Mouse (Mus musculus): ENCODE results near the gene Tst. TPM values are rescaled to one million over a fixed set of nuclear protein-coding genes. Genes with fewer than 3 reads are reported as not detected.

Gene Tst
- 10 to 100 TPM; 41.4 to 42.4 TPM for total RNA-seq (2021)

DNA sequence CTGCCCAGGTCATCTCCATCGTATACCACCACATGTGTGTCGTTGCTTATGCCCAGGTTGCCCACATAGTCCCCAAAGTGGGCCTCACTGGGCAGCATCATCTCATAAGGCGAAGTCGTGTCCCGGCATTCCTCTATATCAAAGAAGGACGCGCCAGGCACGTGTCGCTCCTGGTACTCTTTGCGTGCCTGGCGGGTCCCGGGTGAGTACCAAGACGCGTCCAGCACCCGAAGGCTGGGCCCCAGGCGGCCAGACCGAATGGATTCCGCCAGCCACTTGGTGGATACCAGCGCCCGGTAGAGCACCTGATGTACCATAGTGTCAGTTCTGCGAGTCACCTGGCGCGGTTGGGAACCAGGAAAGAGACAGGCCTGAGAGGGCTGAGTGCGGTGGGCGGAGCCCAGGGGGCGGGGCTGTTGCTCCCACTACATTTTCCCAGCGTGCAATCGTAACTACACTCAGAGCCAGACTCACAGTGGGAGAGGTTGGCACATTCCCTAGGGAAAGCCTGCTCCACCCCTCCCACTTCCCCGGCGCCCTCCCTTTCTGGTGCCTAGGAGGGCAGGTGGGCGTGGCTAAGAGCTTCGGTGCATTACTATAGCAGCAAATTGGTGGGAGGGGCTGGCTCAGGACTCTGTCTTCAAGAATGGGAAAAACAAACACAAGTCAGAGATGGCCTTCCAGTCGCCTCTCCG is at the start of gene Tst:
Gene Tst, minus strand, starts transcription at position 391 of the 695 bp plus-strand sequence.
- DNase-seq (ENCODE audit: extremely low spot score in 1 of 2, low spot score in 1 of 2), result peak; percentile 68 to 70

DNA sequence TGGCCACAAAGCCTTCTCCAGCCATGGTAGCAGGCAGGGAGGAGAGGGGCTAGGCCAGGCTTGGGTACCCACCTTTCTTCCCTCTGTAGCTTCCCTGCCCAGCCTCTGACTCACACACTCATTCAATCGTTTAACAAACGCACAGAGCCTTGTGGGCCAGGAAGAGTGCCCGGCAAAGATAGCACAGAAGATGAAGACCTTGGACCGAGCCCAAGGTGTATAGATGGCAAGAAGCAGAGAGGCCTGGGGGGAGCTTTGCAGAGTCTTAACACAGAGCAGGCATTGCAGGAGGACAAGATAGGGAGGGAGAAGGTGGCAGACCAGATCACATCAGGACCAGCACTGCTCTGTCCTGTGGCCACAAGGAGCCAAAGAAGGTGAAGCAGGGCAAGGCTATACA is 49.5 kb upstream of the Tst start:
- DNase-seq (ENCODE audit: extremely low spot score in 1 of 2, low spot score in 1 of 2), result no peak

DNA sequence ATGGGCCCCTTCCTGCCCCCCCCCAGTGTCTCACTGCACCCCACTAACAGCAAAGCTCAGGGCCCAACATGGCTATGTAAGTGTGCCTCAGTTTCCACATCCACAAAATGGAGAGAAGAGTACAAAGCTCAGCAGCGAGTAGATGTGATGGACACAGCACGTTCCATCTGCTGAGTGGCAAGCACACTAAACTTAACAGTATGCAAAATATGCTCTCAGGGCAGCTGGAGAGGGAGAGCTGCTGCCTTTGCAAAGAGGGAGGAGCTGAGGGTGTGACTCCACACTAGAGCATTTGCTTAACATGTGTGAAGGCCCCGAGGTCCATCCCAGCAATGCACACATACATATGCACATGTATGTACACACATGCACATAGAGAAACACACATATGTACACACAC is 47.2 kb upstream of the Tst start:
- DNase-seq (ENCODE audit: extremely low spot score in 1 of 2, low spot score in 1 of 2), result no peak

DNA sequence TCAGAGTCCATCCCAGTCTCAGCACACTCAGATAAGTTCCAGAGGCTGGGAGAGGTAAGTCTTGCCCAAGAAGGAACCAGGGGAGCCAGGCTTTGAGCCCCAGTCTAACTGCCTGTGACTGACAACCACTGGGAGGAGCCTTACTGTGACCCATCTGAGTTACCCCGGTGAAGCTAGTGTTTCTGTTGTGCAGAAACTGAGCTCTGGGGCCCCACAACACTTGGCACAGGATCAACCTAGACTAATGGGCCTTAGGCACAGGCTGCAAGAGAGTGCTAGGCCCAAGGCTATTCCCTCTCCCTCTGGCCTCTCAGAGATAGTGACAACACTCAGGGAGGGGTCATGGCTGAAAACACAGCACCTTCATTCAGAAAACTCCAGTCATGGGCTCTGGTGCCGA is 45.5 kb upstream of the Tst start:
- no peak for DNase-seq (ENCODE audit: extremely low spot score in 1 of 2, low spot score in 1 of 2)

DNA sequence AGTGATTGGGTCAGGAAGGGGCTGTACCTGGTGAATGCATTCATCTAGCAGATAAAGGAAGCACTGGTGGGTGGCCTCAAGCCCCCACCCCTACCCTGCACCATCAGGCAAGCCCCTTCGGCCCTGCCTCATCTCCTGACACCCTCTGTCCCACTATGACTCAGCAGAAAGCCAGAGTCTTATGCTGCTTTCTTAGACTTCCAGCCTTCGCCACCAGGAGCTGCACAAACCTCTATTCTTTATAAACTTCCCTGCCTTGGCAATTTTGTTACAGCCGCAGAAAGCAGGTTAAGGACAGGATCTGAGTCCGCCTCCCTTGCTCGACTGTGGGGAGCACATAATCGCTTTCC is 44.7 kb upstream of the Tst start:
- DNase-seq (ENCODE audit: extremely low spot score in 1 of 2, low spot score in 1 of 2), result no peak

DNA sequence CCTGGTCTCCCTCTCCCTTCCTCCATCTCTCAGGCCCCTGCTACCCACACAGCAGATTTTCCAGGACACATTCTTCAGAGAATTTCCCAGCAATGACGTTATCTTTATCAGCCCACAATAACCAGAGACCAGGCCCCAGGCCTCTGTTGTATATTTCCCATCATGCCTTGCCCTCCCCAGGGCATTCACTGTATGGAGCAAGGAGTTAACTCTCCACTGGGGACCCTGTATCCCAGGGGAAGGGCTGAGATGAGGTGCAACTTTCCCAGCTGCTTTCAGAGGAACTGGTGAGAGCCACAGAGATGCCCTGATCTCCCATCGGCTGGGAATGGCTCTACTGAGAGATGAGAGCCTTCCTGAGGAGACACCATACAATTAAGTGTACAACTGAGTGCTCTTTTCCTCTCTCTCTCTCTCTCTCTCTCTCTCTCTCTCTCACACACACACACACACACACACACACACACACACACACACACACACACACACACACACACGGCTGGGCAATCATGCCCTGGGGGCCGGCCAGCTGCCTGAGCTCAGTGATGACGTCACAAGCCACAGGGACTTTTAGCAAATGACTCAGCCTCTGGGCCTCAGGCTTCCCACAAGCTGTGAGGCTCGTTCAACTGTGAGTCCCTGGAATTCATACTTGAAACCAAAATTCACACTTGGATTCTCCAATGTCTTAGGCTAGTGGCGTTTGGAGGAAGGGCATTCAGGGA is 44.1 kb upstream of the Tst start:
- no peak for DNase-seq (ENCODE audit: extremely low spot score in 1 of 2, low spot score in 1 of 2)

DNA sequence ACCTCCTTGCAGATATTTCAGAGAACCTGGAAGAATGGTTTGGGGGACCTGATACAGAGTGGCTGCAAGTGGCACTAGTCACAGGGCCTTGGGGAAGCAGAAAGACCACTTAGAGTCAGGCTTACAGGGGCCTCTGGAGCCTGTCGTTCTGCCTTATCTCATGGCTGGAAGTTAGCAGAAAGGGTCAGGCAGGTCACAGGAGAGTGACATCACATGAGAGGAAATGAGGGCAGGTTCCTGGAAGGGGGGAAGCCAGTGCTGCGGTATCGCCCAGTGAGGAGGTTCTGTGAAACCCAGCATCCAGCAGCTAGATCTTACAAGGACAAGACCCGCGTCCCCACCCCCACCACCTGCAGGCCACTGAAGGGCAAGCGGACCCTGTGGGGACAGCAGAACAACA is 43.4 kb upstream of the Tst start:
- DNase-seq (ENCODE audit: extremely low spot score in 1 of 2, low spot score in 1 of 2), result no peak

DNA sequence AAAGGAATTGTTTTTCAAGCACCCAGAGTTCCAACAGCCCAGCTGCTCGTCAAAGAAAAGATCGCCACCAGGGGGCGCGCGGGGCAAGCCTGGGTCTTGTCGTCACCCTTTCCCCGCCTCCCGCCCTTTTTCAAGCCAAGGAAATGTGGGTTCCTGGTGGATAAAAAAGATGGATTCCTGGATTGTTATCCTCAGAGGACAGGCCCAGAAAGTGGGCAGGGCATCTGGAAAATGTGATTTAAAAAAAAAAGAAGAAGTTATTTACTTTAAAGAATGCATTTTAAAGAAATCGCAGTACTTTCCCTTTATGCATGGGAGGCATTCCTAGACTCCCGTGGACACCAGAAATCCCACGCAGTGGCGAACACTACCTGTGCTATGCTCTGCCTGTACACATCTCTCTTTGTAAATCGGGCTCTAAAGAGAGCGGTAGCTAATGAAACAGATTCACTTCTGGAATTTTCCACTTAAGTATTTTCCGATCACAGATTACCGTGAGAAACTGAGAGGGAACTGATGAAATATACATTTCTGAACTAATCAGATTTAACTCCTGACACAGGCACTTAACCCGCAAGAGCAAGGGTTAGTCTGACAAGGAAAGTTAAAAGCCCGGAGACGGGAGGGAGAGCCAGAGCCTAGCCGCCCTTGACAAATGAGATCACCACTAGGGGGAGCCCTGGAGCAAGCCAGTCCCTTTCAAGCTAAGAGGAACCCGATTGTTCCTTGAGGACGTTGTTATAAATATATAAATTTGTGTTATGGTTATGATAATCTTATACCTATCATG is 42.2 kb upstream of the Tst start:
- peak; percentile 97 to 100 for DNase-seq (ENCODE audit: extremely low spot score in 1 of 2, low spot score in 1 of 2)

DNA sequence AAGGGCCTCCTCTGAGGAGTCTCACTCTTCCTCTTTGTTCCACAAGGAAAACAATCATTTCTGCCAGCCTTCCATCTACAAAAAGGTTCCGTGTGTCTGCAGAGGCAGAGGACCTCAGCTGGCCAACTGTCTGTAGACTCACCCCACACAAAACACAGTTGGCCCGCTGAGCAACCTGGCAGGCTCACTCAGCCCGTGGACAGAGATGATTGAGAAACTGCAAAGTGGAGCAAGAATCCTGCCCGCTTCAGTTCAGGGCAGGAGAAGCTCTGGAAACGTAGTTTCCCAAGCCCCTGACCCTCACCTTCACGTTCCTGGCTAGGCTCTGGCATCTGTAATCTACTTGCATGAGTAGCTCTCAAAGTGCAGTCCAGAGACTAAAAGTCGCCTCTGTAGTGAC is 41.4 kb upstream of the Tst start:
- no peak for DNase-seq (ENCODE audit: extremely low spot score in 1 of 2, low spot score in 1 of 2)

DNA sequence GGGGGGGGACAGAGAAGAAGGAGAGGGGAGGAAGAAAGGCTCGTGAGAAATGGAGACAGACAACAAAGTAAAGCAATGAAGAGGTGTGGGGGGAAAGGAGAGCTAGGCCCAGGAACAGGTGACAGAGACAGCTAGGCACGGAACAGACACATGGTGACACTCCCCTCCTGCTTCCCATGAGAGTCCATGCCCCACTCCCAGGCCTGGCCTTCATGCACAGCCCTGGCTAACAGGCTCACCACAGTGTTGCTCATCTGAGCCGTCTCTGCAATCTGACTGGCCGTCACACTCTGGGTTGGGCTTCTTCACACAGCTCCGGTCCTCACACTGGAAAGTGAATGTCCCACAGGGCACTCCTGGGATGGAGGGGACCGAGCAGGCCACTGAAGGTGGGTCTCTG is 38.1 kb upstream of the Tst start:
- DNase-seq (ENCODE audit: extremely low spot score in 1 of 2, low spot score in 1 of 2), result no peak

DNA sequence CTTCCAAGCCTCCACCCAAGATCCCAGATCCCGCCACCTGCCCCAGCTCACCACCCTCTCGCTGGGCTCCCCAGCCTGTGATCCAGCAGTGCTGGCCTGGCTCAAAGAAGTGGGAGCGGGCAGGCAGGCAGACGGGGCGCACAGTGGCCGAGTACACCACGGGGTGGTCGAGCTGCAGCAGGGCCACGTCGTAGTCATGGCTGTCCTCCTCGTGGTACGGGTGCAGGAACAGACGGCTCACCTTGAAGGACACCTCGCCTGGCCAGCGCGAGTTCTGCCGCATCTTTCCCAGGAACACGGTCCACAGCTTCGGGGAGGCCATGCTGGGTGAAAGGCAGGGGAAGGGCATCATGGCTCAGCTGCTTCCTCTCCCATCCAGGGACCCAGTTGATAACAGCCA is 36.5 kb upstream of the Tst start:
- DNase-seq (ENCODE audit: extremely low spot score in 1 of 2, low spot score in 1 of 2), result no peak

DNA sequence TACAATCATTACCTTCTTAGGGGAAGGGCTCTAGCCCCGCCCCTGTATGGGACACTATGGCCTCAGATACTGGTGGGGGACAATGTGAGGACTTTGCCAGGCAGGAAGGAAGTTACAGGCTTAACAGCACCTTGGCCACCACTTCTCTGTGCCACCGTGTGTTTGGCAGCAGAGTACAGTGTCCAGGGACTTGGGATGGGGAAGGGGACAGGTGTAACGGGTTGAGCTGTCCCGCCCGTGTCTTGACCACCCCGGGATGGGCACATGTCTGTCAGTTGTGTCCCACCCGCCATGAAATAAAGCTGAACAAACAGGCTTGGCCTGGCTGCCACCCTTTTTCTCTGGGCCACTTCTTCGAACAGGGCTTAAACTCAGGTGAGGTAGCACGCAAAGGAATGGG is 33.3 kb upstream of the Tst start:
- DNase-seq (ENCODE audit: extremely low spot score in 1 of 2, low spot score in 1 of 2), result no peak

DNA sequence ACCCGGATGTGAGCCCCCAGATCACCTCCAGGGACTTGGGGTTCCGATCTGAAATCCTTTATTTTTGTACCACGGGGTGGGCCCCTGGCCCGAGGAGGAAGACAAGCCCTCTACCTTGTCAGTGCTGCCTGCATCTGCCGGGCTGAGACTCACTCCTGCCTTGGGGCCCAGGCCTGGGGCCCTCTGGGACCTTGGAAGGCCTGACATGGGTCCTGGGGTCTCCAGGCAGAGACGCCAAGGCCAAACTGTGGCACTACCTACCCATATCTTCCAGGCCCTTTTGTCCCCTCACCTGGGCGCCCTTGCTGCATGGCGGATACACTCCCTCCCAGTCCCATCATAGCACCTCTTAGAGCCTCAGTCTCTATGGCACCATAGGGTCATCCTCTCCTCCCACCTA is 32.8 kb upstream of the Tst start:
- no peak for DNase-seq (ENCODE audit: extremely low spot score in 1 of 2, low spot score in 1 of 2)

DNA sequence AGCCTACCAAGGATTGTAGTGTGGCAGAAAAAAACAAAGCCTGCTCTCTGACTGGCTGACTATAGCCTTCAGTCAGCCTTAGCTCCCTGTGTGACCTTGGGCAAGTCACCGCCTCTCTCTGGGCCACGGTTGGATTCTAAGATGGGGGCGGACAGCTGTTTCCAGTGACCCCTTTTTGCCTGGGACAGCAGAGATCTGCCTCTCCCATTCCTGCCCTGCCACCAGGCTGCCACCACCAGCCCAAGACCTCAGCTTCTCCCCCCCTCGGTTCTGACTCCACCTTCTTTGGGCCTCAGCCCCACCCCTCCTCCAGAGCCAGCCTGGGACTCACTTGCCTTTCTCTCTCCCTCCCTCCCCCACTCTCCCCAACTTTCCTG is 32.3 kb upstream of the Tst start:
- no peak for DNase-seq (ENCODE audit: extremely low spot score in 1 of 2, low spot score in 1 of 2)

DNA sequence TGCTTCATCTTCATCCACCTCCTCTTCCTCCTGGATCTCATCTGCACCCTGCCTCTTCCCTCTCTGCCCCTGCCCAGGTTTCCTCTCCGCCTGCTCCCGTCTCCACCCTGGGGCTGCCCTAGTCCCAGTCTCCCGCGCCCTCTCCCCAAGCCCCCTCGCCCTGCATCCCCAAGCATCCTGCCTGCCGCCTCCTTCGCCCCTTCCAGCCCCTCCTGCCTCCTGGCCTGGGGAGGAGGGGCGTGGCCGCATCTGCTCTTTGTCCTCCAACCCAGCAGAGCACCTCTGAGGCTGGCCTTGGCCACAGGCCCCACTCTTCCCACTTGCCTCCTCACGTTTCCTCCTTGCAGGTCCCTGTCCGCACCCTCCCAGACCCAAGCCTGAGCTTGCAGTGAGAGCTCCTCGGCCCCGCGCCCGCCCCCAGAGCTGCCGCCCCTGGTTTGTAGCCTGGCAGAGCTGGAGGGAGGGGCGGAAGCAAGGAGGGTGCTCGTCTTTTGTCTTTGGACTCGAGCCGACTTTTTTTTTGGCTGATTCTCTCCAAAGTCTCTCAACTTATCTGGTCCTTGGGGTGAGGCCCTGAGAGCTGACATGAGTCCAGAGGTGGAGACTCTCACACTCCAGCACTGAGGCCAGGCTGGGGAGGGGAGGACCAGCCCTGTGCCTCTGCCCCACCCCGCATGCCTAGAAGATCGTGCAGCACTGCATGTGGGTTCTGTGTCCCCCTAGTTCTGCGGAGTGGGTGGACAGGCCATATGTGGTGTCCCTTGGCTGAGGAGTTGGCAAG is 31.7 kb upstream of the Tst start:
- DNase-seq (ENCODE audit: extremely low spot score in 1 of 2, low spot score in 1 of 2), result no peak

DNA sequence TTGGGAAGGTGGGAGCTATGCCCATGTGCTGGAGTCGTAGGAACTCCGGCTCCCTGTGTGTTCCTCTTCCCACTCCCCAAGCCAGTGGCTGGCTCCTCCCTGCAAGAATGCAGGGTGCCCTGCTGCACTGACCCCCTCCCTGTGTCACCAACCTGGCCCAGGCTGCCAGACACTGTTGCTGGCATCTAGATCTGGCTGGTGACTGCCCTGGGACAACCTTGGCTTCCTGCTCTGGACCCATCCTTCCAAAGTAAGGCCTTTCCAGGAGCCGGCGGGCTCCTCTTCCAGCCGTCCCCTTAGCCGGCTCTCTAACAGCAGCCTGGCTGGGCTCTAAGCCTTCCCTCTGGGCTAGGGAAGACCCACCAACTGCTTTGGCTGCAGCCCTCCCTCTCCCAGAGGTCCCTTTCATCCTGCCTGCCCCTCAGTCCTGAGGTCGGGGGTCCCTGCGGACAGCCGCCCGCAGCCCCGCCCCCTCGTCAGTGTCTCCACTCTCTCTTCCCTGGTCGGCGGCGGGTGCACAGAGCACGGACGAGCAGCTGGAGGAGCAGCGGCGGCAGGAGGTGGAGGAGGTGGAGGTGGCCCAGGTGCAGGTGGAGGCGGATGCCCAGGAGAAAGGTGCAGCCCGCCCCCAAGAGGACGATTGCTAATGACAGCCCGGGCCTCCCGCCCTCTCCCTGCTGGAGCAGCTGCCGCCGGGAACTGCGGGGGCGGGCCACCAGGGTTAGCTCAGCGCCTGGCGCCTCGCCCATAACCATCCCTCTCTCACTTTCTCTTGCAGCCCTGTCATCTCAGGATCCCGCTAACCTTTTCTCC is 30.9 kb upstream of the Tst start:
- peak; percentile 80 to 81 for DNase-seq (ENCODE audit: extremely low spot score in 1 of 2, low spot score in 1 of 2)

DNA sequence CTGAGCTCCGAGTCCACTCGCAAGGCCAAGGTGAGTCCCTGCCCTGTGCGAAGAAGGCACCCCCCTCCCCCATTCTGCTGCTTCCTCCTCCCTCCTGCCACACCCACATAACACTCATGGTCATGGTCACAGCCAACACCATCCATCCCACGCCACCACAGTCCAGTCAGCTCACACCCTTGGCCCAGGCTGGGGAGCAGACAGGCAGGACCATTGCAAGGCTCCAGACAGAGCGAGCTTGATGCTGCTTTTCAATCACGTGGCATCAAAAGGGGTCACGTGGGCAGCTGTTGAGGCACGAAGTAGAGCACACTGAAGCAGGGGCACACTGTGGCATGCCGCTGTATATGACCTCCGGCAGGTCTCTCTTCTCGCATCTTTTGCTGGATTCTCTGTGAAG is 30.0 kb upstream of the Tst start:
- no peak for DNase-seq (ENCODE audit: extremely low spot score in 1 of 2, low spot score in 1 of 2)

DNA sequence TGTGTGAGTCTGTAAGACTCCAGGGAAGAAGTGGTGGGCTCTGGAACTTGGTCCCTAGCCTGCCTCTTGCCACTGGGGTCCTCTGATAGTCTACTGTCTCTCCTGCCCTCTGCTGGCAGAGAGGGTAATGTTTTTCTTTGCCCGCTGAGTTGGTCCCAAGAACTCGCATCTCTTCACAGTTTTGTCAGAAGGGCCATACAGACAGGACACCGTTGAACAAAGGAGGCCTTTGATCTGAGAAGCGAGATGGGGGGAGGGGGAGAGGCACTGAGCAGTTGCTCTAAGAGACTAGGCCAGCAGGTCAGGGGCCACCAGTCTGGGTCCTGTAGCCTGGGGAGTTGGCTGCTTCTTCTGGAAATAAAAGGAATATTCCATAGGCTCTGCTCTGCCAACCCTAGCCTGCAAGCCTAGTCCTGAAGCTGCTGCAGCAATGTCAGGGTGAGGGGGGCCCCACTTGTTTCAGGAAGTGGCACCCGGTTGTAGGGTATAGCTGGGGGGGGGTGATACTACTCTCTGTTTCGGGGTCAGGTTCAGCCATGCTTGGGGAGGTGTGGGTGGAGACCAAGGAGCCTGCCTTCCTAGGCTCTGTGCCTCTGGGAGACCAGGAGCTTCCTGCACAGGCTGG is 29.3 kb upstream of the Tst start:
- DNase-seq (ENCODE audit: extremely low spot score in 1 of 2, low spot score in 1 of 2), result peak; percentile 54 to 62

DNA sequence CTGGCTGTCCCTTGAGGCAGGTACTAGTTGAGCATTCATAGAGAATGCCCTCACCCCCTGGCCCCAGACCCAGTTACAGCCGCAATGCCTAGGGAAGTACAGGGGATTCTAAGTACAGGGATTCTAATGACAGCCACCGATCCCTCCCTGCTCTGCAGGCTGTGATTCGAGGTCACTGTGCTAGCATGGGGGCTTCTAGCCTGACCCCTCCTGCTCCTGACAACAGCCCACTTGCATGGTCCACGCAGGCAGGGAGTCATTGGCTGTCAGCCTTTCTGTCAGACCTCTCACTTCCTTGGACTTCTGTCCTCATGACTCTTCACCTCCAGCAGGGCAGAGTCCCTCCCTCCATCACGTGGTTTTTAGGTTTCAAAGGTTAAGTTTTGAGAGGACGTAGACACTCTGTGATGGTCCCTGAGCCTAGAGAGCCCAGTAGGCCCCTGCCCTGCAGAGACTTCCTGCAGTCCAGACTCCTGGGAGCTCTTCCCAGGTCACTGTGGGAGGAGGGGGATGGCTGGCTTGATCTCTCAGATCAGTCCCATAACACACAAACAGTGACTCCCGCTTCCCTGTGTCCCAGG is 25.9 kb upstream of the Tst start:
- DNase-seq (ENCODE audit: extremely low spot score in 1 of 2, low spot score in 1 of 2), result no peak

All from layer of hippocampus, postnatal 25 days (tissue).